Mouse (Mus musculus): ENCODE data around the gene Bhlha15.

Gene Bhlha15

DNA sequence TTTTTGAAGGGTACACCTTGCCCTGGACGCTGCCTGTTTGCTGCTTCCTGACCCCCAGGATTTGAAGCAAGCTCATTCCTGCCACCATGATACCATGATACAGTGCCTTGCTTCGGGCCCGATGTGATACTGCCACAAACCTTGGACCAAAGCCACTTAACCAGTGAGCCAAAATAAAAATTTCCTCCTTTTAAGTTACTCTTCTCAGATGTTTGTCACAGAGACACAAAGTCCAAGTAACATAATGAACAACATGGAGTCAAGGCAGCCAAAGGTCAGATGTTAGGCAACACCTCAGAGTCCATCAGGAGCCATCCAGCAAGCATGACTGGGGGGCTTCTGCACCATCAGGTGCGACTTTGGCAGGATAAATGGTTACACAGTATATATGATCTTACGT, 42.4 kb downstream of the Bhlha15 start:
- DNase-seq (ENCODE audit: low spot score), result no peak

DNA sequence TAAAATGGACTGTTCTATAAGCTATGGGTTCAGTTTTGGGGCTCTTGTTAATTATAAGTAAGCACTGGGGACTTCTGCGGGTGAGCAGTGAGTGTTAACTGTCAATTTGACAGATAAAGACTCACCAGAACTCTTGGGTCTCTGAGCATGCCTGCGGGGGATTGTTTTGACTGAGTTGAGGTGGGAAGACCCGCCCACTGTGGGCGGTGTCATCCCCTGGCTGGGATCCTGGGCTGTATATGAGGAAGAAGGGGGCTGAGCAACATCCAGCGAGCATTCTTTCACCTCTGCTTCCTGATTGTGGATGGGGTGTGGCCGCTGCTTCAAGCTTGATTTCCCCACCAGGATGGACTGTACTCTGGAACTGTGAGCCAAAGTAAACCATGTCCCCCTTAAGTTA, 44.1 kb downstream of the Bhlha15 start:
- DNase-seq (ENCODE audit: low spot score), result no peak

DNA sequence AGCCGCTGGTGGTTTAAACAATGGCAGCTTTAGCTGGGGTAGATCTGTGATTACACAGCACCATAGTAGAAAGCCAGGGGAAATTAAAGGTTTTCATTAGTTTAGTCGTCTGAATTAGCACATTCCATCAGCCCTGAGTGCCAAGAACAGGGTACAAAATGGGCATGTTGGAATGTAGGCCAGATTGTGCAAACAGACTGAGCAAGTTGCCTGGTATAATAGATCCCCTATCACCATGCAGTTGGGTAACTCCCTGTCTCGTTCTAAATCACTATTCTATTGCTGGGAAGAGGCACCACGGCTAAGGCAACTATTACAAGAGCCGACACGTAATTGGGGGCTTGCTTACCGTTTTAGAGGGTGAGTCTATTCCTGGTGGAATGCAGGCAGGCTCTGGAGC, 44.6 kb downstream of the Bhlha15 start:
- no peak for DNase-seq (ENCODE audit: low spot score)

DNA sequence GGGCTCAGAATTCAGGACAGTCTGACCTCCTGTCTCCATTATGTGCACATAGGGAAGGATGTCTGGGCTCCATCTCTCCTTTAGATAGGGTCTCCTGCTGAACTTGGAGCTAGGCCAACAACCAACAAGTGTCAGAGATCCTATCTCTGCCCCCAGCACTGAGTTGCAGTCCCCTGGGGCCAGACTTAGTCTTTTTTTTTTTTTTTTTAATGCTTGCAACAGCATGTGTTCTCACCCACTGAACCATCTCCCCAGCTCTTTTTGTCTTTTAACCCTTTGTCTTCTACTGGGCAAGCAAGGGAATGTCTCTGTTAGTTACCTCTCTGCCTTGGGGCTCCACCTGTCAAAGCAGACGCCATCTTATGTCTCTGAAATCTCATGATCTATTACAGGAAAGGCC, 48.9 kb downstream of the Bhlha15 start:
- no peak for DNase-seq (ENCODE audit: low spot score)
